In the genomic region with DNA sequence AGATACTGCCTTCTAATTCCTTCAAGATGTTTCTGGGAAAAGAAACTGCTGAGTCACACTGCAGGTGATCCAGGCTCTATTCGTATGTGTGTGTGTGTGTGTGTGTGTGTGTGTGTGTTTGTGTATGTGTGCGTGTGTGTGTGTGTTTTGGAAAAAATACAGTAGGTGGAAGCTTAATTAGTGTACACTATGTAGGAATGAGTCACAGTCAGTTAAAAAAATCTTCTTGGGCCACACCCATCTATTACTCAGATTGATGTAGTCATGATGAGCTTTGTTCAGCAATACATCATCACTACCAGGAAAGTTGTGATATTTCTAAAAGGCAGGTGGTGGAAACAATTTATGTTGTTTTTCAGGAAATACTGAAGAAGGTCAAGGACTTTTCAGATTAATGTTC, we compare ENCODE assay signal across 20 mouse cellular contexts.
"Had no signal": no experiment of that assay in that cellular context is flagged by ENCODE, and none has a peak within 500 bp of the region (broad histone marks: within the 10 kb centered on the region; RNA-seq: fewer than 3 reads in every experiment).

No protein-coding gene starts in this region.

- H3K27ac ChIP-seq: limb, embryonic 12.5 days; limb, embryonic 15.5 days; liver, embryonic 14.5 days; macrophage; midbrain, embryonic 12.5 days; midbrain, embryonic 15.5 days; neural tube, embryonic 12.5 days; neural tube, embryonic 15.5 days; stomach, embryonic 15.5 days had no signal

- H3K36me3 ChIP-seq: limb, embryonic 12.5 days; limb, embryonic 15.5 days; midbrain, embryonic 12.5 days; midbrain, embryonic 15.5 days; neural tube, embryonic 12.5 days; neural tube, embryonic 15.5 days; stomach, embryonic 15.5 days had no signal

- H3K4me3 ChIP-seq: limb, embryonic 12.5 days; limb, embryonic 15.5 days; midbrain, embryonic 12.5 days; midbrain, embryonic 15.5 days; neural tube, embryonic 12.5 days; neural tube, embryonic 15.5 days; stomach, embryonic 15.5 days had no signal

- H3K27me3 ChIP-seq: limb, embryonic 12.5 days; limb, embryonic 15.5 days; midbrain, embryonic 12.5 days; midbrain, embryonic 15.5 days; neural tube, embryonic 12.5 days; neural tube, embryonic 15.5 days; stomach, embryonic 15.5 days had no signal

- ATAC-seq: liver, postnatal 0 days; lung, postnatal 0 days; midbrain, embryonic 15.5 days had no signal

- H3K9me3 ChIP-seq: limb, embryonic 12.5 days; limb, embryonic 15.5 days; midbrain, embryonic 12.5 days; midbrain, embryonic 15.5 days; neural tube, embryonic 12.5 days; neural tube, embryonic 15.5 days; stomach, embryonic 15.5 days had no signal

- H3K4me1 ChIP-seq: limb, embryonic 12.5 days; limb, embryonic 15.5 days; midbrain, embryonic 12.5 days; midbrain, embryonic 15.5 days; neural tube, embryonic 12.5 days; neural tube, embryonic 15.5 days; stomach, embryonic 15.5 days had no signal

- H3K4me2 ChIP-seq: limb, embryonic 12.5 days; limb, embryonic 15.5 days; liver, embryonic 11.5 days; lung, embryonic 14.5 days; midbrain, embryonic 12.5 days; midbrain, embryonic 15.5 days; neural tube, embryonic 12.5 days; neural tube, embryonic 15.5 days; stomach, embryonic 15.5 days had no signal

- DNase-seq: left cerebral cortex, postnatal 4 days; liver, postnatal 0 days; lung, embryonic 14.5 days; right cerebral cortex, adult 18-20 months; right cerebral cortex, postnatal 14 days; right cerebral cortex, postnatal 4 days; spleen, adult 18-20 months; thymus, adult 18-20 months; thymus, postnatal 36 days had no signal

- H3K9ac ChIP-seq: limb, embryonic 12.5 days; limb, embryonic 15.5 days; liver, embryonic 14.5 days; liver, postnatal 0 days; lung, embryonic 14.5 days; midbrain, embryonic 12.5 days; midbrain, embryonic 15.5 days; neural tube, embryonic 12.5 days; neural tube, embryonic 15.5 days; stomach, embryonic 15.5 days had no signal
